Mouse (Mus musculus) monocyte, adult 2 months (primary cell): ENCODE data around the gene Lrrc2.
A peak's percentile ranks its signal among the peaks of the same experiment; 100 is the strongest.

ENCODE experiments used
- DNase-seq, 2 experiments: peaks; one replicate each; pipeline ENCODE4 v3.0.0; 2022; ENCODE audit warnings: low spot score in 2 of 2, low read depth in 1 of 2

Gene Lrrc2

DNA sequence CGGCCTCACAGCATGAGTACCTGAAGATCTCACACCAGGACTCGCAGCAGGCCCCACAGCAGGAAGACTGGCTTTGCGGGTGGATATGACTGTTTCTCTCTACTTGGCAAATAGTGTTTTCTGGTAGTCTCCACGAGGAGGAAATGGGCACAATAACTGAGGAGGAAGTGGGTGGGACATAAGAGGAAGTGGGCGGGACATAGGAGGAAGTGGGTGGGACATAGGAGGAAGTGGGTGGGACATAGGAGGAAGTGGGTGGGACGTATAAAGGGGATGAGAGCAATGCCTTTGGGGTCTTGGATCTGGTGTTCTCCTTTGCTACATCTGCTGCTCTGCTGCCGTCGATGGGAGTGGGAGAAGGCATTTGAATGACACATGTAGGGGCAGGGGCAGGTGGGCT is 34.6 kb downstream of the Lrrc2 start:
- DNase-seq: no peak

DNA sequence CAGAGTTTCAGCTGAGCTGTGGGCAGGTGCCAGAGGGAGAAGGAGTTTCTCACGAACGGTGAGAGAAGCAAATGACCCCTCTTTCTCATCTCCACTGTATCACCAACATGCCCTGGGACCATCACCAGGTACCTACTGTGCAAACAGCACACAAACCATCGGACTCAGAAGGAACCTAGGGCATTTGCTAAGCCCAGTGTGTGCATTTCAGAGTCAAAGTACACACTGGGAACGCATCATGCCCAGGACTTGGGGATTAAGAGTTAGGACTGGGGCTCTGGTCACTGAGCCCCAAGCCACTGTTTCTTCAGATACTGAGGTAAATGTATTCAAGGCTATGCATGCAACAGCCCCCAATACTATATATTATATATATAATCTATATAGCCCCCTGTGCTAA is 36.0 kb downstream of the Lrrc2 start:
- no peak for DNase-seq

DNA sequence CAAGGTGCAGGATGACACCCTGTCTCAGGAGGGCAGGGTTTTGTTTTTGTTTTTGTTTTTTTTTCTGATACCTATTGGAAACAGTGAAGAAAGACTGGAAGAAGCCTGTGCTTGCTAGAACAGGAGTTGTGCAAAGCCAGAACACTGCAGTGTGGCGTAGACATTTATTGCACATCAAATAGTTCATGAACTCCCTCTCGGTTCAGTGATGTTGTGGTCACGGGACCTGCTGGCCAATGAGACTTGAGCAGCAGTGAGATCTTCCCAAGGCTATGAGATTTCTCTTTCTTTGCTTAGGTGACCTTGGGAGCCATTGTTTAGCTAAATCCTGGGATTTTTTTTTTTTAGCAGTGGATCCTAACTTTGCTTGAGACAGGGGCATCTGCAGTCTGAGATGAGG is 36.7 kb downstream of the Lrrc2 start:
- no peak for DNase-seq

DNA sequence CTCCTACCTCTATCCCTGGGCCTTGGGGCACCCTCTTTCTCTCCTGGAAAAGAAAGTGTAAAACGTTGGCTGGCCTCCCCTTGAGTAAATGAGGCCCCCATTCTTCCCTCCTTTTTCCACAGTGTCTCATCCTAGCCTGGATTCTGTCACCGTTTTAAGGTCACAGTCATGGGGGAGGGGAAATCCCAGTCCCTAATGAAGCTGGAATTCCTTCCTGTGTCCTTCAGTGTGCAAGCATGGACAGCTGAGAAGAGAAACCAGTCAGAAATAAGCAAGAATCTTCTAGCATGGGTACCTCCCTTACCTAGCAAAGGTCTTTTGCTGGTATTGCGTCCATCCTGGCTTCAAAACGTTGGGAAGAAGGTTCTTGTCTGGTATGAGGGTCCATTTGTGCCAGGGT is 37.8 kb downstream of the Lrrc2 start:
- DNase-seq: no peak

DNA sequence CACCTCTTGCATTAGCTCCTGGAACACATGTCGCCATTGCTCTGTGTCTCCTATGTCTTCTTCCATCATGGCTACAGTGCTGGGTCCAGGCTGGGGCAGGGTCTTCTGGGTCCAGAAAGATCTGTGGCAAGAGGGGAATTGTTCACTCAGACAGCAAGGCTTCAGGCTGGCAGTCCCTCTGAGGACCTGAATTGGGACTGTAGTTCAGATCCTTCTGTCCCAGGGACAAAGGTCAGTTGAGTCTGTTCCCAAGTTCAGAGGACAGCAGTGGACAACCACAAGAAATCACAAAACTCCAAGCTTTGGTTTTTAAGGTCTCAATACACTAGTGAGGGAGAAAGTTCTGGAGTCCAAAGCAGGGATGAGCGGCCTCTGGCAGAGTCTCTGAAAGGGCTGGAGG is 38.2 kb downstream of the Lrrc2 start:
- DNase-seq: no peak

DNA sequence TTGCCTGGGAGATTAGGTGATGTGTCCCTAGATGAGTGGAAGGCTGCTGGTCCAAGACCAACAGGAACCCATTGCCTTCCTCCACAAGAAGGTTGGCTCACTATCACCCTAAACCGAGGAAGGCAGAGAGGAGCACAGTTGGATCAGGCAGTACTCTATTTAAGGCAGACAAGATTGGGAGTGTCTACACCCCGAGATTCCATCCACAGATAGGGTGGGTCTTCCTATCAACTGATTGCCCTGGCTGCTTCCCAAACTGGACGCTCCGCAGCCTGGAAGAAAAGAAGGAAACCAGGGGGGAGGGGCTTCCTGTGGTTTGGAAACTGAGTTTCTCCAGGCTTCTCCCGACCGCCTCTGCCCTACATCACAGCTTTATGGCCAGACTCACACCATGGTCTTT is 38.9 kb downstream of the Lrrc2 start, which contains the start of gene Rtp3:
Rtp3 (minus strand) TSS at position 380 of the 400 bp plus-strand sequence.
- no peak for DNase-seq

DNA sequence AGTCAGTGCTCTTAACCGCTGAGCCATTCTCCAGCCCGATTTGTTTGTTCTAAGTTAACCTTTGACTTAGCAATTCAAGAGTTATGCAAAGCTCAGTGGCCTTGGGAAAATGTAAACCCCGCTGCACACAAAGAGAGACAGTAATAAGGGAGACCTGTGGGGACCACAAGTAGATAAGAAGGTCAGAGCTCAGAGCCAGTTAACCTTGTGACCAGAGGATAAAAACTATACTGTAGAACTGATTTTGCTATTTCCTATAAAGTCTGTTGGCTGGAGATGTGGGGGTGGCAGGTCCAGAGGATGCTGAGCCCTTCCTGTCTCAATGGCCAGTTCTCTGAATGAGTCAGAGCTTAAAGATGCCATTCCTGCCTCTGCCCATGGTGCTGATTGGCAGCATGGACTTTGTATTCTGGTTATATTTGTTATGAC is 42.0 kb downstream of the Lrrc2 start:
- DNase-seq: no peak

DNA sequence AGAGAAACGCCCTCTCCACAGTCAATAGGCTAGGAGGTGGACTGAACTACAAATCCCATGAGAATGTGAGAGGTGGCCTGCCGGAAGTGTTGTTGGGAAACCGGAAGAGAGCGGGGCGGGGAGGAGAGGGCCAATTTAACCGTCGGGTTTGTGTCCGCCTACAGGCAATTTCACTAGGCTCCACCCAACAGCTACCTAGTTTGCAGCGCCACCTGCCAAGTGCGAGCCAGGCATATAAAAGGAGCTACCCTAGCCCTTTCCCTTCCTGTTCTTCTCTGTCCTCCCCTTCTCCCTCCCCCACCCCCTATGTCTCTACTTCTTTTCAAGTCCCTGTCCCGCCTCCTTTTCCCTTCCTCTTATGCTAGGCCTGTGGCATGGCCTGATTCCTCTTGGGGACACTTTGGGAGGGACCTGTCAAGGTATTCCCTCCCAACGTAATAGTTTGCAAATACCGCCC is 43.4 kb downstream of the Lrrc2 start:
- DNase-seq: peak in 1 of 2 experiments; percentile 38

DNA sequence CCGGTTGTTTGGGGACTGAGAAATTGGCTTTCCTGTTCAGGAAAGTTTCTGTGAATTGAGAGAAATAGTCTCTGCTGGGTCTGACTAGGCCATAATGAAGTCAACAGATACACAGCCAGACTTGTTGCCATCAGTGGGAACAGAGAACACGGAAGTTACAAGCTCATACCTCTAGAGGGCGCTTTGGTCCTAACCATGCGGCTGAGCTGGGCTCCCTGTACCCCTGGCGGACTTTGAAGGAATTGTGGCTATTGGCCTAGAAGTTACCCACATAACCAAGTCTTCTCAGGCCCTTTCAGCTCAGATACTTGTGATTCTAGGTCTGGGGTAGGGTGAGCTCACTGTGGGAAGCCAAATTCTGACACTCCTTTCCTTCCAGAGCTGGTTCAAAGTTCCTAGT is 45.9 kb downstream of the Lrrc2 start:
- DNase-seq: peak; percentile 57 to 72

DNA sequence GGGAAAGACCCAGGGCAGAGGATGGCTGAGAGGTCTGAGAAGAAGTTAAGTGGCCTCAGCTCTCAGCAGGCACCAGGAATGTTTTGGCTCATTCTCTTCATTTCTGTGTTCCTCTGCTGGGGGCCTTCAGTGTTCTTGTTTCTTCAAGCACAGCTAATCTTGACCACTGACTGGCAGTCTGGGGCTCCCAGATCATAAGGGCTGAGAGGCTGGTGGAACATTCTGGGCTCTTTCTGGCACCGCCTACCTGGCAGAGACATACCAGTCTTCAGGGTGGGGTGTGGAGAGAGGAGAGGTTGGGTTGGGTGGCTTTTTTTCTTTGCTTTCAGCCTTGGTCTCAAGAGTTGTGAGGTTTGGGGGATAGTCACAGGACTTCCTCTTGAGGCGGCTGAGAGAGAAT is 47.7 kb downstream of the Lrrc2 start:
- DNase-seq: no peak

DNA sequence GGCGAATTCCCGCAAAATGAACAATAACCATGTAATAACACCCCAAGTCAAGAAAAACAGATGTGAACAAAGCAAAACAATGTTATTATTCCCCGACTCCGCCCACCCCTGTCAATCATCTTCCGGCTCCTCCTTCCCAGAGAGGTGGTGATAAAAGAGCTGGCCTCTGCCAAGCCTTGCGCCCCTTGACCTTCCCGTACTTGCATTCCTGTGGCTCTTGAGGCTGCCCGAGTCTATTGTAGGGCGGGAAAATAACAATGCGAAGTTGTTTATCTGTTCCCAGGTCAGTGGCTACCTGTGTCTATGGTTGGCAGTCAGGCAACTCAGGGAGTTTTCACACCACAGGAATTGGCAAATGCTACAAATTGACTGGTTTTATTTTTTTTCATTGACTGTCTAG is 48.5 kb downstream of the Lrrc2 start:
- no peak for DNase-seq

DNA sequence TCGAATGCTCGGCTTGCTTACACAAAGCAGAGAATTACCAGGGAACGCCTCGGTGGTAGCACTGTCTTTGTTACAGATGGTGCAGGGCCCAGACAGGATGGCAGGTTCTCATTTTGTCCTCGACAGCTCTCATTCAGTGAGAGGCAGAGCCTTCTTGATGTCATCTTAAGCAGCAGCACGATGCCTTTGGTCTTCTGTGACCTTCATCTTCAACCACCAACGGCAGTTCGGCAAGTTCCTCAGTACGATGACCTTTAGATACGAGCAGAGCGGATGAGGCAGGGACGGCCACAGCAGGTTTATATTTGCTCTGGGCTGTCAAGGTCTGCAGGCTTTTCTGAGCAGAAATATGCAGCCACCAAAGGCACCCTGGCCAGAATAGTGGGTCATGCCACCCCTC is 50.3 kb downstream of the Lrrc2 start:
- no peak for DNase-seq

DNA sequence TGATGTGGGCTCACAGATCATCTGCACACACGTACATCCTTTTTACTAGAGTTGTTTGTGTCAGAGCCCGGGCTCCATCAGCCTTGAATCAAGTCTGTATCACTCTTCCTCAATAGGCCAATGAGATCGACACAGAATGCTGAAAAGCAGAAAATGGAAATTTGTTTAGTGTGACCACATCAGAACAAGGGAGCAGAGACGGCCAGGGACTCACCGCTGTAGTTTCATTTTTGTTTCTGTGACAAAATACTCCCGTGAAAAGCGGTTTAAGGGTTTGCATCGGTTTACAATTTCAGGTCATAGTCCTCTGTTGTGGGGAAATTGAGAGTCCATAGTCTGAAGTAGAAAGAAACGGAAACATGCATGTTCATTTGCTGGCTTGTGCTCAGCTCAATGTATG is 51.9 kb downstream of the Lrrc2 start:
- no peak for DNase-seq

DNA sequence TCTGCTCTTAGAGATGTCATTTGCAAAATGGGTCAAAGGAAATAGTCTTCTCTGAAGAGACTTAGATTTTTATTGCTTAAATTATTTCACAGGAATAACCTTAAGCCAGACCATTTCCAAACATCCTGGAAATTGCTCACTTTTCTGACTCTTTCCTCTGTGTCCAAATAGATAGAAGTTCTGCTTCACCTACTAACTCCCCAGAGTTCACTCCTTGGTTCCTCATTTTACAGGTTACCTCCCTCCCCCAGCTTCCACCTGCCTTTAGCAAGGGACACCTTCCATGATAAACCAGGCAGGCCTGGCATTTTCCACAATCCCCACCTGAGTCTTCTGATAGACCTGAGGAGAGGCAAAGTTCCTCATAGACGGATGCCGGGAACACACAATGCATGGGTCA is 55.2 kb downstream of the Lrrc2 start:
- DNase-seq: no peak

DNA sequence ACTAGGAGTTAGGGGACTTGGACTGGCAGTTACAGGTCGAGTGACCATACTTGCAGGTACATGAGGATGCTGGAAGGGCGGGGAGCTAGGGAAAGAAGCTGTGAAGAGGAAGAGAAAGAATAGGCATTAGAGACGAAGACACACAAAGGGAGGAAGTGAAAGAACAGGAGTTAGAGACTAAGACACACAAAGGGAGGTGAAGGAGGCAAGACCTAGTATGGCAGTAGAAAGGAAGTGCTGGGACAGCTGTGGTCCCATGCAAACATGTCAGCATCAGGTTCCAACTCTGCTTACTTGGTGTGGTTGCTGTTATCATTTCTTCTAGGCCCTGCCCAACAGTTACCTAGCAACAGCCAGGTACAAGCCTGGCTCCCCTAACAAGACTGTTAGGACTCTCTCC is 58.4 kb downstream of the Lrrc2 start:
- DNase-seq: no peak

DNA sequence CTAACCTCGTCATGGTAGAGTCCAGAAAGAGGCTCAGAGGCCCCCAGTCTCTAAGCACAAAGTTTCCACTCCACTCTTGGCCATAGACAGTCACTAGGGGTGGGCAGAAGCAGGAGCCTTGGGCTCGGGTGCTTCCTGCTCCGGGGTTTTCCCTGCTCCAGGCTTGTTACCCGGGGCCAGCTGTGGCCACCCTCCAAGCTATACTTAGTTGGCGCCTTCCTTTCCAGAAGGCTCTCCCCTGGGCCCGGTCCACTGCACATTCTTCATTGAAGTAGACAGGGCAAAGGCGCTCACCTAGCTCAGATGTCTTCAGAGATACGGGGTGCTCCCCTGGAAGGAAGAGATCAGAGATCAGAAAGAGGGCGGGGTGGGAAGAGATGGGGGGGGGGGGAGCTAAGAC is 60.2 kb downstream of the Lrrc2 start:
- no peak for DNase-seq

DNA sequence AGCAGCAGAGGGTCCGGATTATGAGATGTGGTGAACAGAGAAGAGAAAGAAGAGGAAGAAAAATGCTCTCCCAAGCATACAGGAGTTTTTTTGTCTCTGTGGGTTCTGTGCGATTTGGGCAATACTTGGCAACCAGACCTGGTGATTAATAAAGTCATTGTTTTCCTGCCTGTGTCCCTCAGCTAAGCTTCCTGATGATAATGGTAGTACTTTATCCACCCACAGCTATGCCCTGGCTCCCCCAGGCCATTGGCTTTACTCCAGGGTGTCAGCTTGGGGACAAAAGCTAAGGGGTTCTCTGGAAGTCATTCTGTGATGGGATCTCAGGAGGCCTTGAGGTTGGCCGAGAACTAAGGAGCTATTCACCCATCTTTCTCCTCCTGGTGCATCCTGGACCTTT is 60.7 kb downstream of the Lrrc2 start:
- DNase-seq: no peak

DNA sequence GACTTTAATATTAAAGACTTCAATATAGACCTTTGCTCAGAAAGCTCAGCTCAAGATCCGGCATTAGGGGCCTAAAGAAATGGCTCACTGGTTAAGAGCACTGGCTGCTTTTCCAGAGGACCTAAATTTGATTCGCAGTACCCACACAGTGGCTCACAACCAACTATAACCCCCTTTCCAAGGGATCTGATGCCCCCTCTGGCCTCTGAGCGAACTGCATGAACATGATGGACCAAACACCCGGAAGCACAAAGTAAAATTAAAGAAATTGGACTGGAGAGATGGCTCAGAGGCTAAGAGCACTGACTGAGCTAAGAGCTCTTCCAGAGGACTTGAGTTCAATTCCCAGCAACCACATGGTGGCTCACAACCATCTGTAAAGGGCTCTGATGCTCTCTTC is 64.3 kb downstream of the Lrrc2 start:
- no peak for DNase-seq

DNA sequence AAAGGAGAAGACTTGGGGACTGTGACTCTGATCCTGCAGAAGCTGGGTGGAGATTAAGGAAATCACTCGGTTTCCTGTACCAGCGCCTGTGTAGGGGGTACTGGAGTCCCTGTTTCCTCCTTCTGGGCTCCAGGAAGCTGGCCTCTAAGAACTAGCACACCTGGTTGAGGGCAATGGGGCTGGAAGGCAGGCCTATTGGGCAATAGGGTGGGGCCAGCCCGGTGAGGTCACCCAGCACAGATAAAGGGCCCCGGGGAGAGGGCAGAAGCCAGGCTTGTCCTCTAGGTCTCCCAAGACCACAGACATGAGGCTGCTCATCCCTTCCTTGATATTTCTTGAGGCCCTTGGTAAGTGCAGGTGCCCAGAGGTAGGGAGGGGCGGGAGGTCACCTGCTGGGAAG is 67.7 kb downstream of the Lrrc2 start, which contains the start of gene Ltf:
Ltf (plus strand) TSS at position 250 of the 400 bp plus-strand sequence.
- DNase-seq: no peak

DNA sequence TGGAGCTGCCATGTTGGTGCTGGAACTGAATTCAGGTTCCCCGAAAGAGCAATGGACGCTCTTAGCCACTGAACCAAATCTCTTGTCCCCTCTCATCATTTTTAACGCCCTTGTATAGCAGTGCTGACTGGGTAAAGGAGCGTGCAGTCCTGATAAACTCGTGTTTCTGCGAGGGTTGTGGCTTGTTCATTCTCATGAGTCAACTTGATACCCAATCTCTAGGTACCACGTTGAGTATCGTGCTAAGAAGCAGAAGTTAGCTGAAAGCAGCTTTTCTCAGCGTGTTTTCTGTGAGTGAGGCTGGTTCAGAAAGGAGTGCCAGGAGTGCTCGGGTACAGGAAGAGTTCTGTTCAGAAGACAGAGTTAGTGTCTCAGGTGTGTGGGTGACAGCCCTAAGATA is 75.4 kb downstream of the Lrrc2 start:
- no peak for DNase-seq
